Comparison of ENCODE assay signal across 17 mouse cellular contexts in the genomic region with DNA sequence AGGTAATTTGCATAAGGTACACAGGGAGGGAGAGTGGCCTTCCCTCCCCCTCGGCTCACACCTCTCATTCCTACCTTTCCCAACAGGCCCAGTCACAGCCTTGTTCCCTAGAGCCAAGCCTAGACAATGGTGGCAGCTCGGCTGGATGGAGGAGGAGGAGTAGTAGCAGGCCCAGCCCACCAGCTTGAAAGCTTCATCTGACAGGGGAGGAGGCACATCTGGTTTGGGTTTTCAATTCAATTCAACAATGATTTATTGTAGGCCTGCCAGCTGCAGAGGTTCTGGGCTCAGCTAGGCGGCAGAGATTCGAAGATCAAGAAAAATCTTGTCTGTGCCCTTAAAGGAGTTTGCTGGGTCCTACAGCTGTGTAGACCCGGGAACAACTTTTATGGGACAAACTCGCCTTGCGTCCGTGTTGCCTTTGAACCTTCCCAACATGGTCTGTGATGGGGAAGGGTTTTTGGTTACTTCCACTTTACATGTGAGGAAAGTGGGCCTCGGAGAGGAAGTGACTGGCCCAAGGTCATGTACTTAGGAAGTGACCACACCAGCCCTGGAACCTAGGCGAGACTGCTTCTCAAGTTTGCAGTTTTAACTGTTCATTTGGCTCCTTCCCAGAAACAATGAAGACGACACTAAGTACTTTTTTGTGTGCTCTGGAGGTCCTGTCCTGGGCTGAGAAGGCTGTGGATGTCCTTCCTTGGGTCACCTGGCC. TPM values are rescaled to one million over a fixed set of nuclear protein-coding genes. Genes with fewer than 3 reads are reported as not detected.
DNase-seq lines count a peak whose midpoint lies in the region; ATAC-seq lines count a peak whose summit lies in the region.
"Had no signal": no experiment of that assay in that cellular context is flagged by ENCODE, and none has a peak within 500 bp of the region (broad histone marks: within the 10 kb centered on the region; RNA-seq: fewer than 3 reads in every experiment).

No protein-coding gene starts in this region.

- no peak overlapping the region for H3K27ac ChIP-seq in kidney, embryonic 16.5 days (ENCODE audit: low read length)
- H3K27ac ChIP-seq: forebrain, embryonic 12.5 days; heart, embryonic 10.5 days; liver, embryonic 14.5 days had no signal

- intact Hi-C loops in left cerebral cortex, postnatal 25 days (cut with DNase I), result no loop called here

- 54% methylated on average over 11 of the region's 11 CpGs for WGBS in kidney, embryonic 16.5 days

- H3K4me3 ChIP-seq in kidney, embryonic 16.5 days (ENCODE audit: low read length), result no peak overlapping the region
- H3K4me3 ChIP-seq: forebrain, embryonic 12.5 days; heart, embryonic 10.5 days had no signal

- ATAC-seq in kidney, embryonic 16.5 days (ENCODE audit: low FRiP score, low TSS enrichment), result no peak
- ATAC-seq in granulocyte monocyte progenitor cell, adult 5-6 weeks (replicated peaks; ENCODE audit: poor library complexity, severe bottlenecking), result peak; percentile 60
- ATAC-seq in monocyte, adult 5-6 weeks (replicated peaks; ENCODE audit: insufficient number of reproducible peaks, low FRiP score, low TSS enrichment, poor library complexity, severe bottlenecking), result 0 out of 2 replicates have a peak, but pooled peaks have one; percentile 13

- H3K27me3 ChIP-seq in kidney, embryonic 16.5 days (ENCODE audit: insufficient read depth, low read length), result peaks cover 31% of the 10 kb centered on the region; the same call in 1 of the 2 replicates

- H3K9ac ChIP-seq in kidney, embryonic 16.5 days (replicated peaks; ENCODE audit: low read length), result no peak overlapping the region
- H3K9ac ChIP-seq: forebrain, embryonic 12.5 days; liver, embryonic 14.5 days had no signal

- no peak overlapping the region for H3K4me2 ChIP-seq in kidney, embryonic 16.5 days (replicated peaks; ENCODE audit: low read depth, low read length)
- H3K4me2 ChIP-seq: forebrain, embryonic 12.5 days had no signal

- 0 out of 2 replicates have a peak, but pooled peaks cover 3% of the 10 kb centered on the region for H3K4me1 ChIP-seq in kidney, embryonic 16.5 days (ENCODE audit: insufficient read depth, low read length)
- H3K4me1 ChIP-seq: forebrain, embryonic 12.5 days; heart, embryonic 10.5 days had no signal

- no peaks in the 10 kb centered on the region for H3K9me3 ChIP-seq in kidney, embryonic 16.5 days (ENCODE audit: low read length)
- H3K9me3 ChIP-seq: forebrain, embryonic 12.5 days; heart, embryonic 10.5 days had no signal

- H3K36me3 ChIP-seq in kidney, embryonic 16.5 days (ENCODE audit: insufficient read depth, low read length), result no peaks in the 10 kb centered on the region
- H3K36me3 ChIP-seq: forebrain, embryonic 12.5 days; heart, embryonic 10.5 days had no signal

- DNase-seq in kidney, postnatal 4 days, result peak; percentile 13 to 37
- DNase-seq in embryo, embryonic 11 days, result peak; percentile 56
- DNase-seq in left cerebral cortex, postnatal 25 days (ENCODE audit: low spot score in 2 of 2), result no peak
- DNase-seq in kidney, postnatal 25 days, result no peak
- DNase-seq in right cerebral cortex, postnatal 4 days, result no peak
- DNase-seq: cerebellum, adult 11-12 months; kidney, adult 11 months; right cerebral cortex, adult 18-20 months; thymus, postnatal 25 days had no signal

RNA-seq across cellular contexts. Expression of gene Rtl9, which starts 36.6 kb away (rescaled TPM):
- 0.06 and 0.09 TPM in 2 replicates for polyA plus RNA-seq in kidney, embryonic 16.5 days (2015; fragmentation: Nextera tagmentation; extraction: Ambion mirVana)
- total RNA-seq in granulocyte monocyte progenitor cell, adult 5-6 weeks (2014; fragmentation: Nextera tagmentation), result not detected in 2 replicates
- total RNA-seq in granulocyte monocyte progenitor cell, adult 5-6 weeks (2017), result not detected in 2 replicates
- total RNA-seq in monocyte, adult 5-6 weeks (2017), result 0.86 TPM in 1 of 3 replicates, not detected in the others
- 1 to 10 TPM; 1.0 to 1.3 TPM for total RNA-seq in left cerebral cortex, postnatal 25 days (2021)
- total RNA-seq: hematopoietic stem cell, adult 5-6 weeks; MEL had no signal

Comparison
In these comparisons a context has a peak if more than half of its experiments do, and no peak if none do; other contexts are left out.
1. DNase-seq: peak in kidney, postnatal 4 days (2 of 2) and embryo, embryonic 11 days (single experiment); none in left cerebral cortex, postnatal 25 days (0 of 2), kidney, postnatal 25 days (0 of 2) and right cerebral cortex, postnatal 4 days (single experiment).